Mouse (Mus musculus) hindbrain, embryonic 10.5 days (tissue): ENCODE data around the gene Cacng5. TPM values are rescaled to one million over a fixed set of nuclear protein-coding genes. Genes with fewer than 3 reads are reported as not detected.
A peak's percentile ranks its signal among the peaks of the same experiment; 100 is the strongest.

Experiments used
- DNase-seq: peaks from one replicate; pipeline ENCODE4 v3.0.0-alpha.2; 2017; ENCODE audit warnings: low spot score
- H3K27ac ChIP-seq: fragments of 300-500 bp; sonication (generic); 2 replicates; pipeline ENCODE4 v1.5.1; 2016; ENCODE audit warnings: mild to moderate bottlenecking, moderate library complexity
- H3K27me3 ChIP-seq: fragments of 300-500 bp; sonication (generic); 2 replicates; pipeline ENCODE4 v1.6.1; 2016; ENCODE audit warnings: mild to moderate bottlenecking; ENCODE audit not compliant: poor library complexity, insufficient read depth, severe bottlenecking
- H3K36me3 ChIP-seq: fragments of 300-500 bp; sonication (generic); 2 replicates; pipeline ENCODE4 v1.6.1; 2016; ENCODE audit warnings: mild to moderate bottlenecking, moderate library complexity
- H3K4me1 ChIP-seq: fragments of 300-500 bp; sonication (generic); replicated peaks from 2 replicates; pipeline ENCODE4 v1.6.1; 2016; ENCODE audit warnings: mild to moderate bottlenecking
- H3K4me3 ChIP-seq: fragments of 300-500 bp; sonication (generic); 2 replicates; pipeline ENCODE4 v1.5.1; 2016; ENCODE audit warnings: mild to moderate bottlenecking, moderate library complexity
- H3K9me3 ChIP-seq: fragments of 300-500 bp; sonication (generic); 2 replicates; pipeline ENCODE4 v1.6.1; 2016; ENCODE audit warnings: mild to moderate bottlenecking, moderate library complexity
- WGBS: fragments of 180-500 bp; shearing (Covaris S2); methylation state at CpG from one replicate; pipeline ENCODE4 v1.1.7; 2016; 5-methylcytosine and 5-hydroxymethylcytosine counted together
- polyA plus RNA-seq: library from polyadenylated mRNA; unstranded; fragments of >200 nt; fragmentation: Nextera tagmentation; extraction: Ambion mirVana; gene quantifications from 2 replicates; pipeline ENCODE4 v1.2.1, GENCODE M21; 2016

Gene Cacng5
- polyA plus RNA-seq, 1 experiment from 2014 or later: 1.2 TPM

GRCm38 (mm10) chr11:107919852-107920508, 5.1 kb upstream of the Cacng5 start:
- H3K36me3 ChIP-seq: no peaks in the 10 kb centered on the region
- H3K9me3 ChIP-seq: no peaks in the 10 kb centered on the region
- peak; percentile 18 for DNase-seq
- no peak overlapping the region for H3K27ac ChIP-seq
- no peak overlapping the region for H3K4me3 ChIP-seq
- H3K4me1 ChIP-seq: peaks cover 11% of the 10 kb centered on the region
- 48% methylated on average over 16 of the region's 16 CpGs for WGBS
- H3K27me3 ChIP-seq: peaks cover 21% of the 10 kb centered on the region

DNA sequence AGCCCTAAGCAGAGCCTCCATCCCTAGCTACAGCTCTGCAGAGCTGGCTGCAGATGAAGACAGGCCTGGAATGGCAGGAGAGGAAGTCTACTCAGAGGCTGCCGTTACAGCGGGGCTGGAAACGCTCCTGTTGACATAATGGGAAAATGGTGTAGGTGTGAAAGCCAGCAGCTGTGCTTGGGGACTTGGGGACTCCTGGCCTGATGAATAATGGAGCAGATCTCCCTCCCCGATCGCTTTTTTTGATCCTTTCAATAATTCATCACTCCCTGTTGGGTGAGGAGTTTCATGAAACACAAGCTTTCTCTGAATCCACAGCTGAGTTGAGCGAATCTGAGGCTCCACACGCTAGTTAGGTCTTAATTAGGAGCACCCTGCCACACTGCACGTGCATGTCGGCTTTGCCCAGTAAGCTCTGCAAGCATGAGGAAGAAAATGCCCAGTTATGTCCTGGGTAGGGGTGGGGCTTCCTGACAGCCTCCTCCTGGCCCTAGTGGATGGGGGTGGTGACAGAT, 2.9 kb upstream of the Cacng5 start:
- no peaks in the 10 kb centered on the region for H3K9me3 ChIP-seq
- peaks cover 21% of the 10 kb centered on the region for H3K4me1 ChIP-seq
- H3K4me3 ChIP-seq: no peak overlapping the region
- 62% methylated on average over 9 of the region's 9 CpGs for WGBS
- H3K27ac ChIP-seq: no peak overlapping the region
- no peaks in the 10 kb centered on the region for H3K36me3 ChIP-seq
- no peak for DNase-seq
- peaks cover 43% of the 10 kb centered on the region for H3K27me3 ChIP-seq

DNA sequence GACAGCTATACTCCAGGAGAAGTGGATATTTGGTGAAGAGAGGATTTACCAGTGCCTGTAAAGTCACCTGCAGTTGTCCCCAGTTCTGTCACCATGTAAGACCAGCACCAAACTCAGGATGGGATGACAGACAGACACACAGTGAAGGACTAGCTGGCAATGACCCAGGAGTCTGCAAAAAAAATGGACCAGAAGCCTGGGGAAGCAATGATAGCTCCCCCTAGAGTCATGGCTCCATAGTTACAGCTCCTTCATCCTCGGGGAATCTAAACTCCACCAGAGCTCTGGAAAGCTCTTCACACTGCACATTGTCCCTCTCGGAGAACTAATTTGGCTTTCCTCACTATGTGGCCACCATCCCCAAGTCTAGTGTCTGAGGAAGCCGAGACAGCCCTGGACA, 1.5 kb downstream of the Cacng5 start:
- H3K4me3 ChIP-seq: no peak overlapping the region
- no peak for DNase-seq
- H3K36me3 ChIP-seq: no peaks in the 10 kb centered on the region
- H3K4me1 ChIP-seq: peaks cover 20% of the 10 kb centered on the region
- H3K27ac ChIP-seq: no peak overlapping the region
- 59% methylated on average over 3 of the region's 3 CpGs for WGBS
- H3K9me3 ChIP-seq: peaks cover 8% of the 10 kb centered on the region; the same call in 1 of the 2 replicates
- H3K27me3 ChIP-seq: peaks cover 45% of the 10 kb centered on the region

DNA sequence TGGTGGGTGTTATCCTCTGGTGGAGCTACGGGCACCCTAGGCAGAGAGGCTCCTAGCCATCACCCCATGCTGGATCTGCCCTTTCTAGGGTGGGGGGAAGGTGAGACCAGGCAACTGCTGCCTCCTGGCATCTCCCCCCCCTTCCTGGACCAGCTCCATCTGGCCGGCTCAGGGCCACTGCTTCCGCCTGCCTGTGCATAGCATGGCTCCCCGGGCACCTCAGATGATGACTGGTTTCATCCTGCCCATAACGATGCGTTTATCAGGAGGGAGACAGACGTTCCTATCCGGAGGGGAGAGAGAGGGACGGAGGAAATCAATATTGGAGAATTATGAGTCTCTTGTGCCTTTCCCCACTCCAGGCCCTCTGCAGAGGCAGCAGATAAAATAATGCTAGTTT, 9.5 kb downstream of the Cacng5 start:
- H3K27ac ChIP-seq: no peak overlapping the region
- H3K36me3 ChIP-seq: no peaks in the 10 kb centered on the region
- H3K27me3 ChIP-seq: no peaks in the 10 kb centered on the region
- H3K4me1 ChIP-seq: peaks cover 17% of the 10 kb centered on the region
- WGBS: 80% methylated on average over 9 of the region's 9 CpGs
- peaks cover 8% of the 10 kb centered on the region; the same call in 1 of the 2 replicates for H3K9me3 ChIP-seq
- no peak for DNase-seq
- H3K4me3 ChIP-seq: no peak overlapping the region

DNA sequence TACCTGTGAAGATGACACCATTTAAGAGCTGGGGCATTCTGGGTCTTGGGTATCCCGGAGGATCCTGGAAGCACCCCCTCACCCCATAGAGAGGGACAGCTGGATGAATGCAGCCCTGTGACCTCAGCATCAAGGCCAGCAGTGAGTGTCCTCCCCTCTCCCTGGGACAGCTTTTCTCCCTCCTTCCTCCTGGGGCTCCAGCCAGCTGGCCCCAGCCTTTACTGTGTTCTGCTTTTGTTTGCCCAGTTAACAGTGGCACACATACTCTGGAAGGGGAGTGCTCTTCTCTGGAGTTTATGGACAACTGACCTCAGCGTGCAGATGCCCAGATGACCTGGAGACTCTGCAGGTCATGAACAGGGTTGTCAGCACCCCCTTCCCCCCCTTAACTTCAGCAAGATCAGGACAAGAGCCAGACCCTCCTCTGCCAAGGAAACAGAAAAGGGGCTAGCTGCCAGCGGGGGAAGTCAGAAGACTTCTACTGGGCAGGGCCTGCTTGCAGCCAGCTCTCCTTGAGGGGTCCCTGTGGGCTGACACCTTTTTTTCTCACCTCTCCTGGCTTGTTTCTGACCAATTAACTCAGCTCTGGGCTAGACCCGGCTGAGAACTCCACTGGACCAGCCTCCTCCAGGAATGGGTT, 10.8 kb downstream of the Cacng5 start:
- Histone ChIP-seq H3K36me3 (no peaks in the 10 kb centered on the region), H3K4me3 (no peak overlapping the region), H3K27me3 (no peaks in the 10 kb centered on the region), H3K9me3 (no peaks in the 10 kb centered on the region), H3K4me1 (peaks cover 17% of the 10 kb centered on the region), H3K27ac (no peak overlapping the region; the same call in 1 of the 2 replicates)
- WGBS: 32% methylated on average over 4 of the region's 4 CpGs
- no peak for DNase-seq

DNA sequence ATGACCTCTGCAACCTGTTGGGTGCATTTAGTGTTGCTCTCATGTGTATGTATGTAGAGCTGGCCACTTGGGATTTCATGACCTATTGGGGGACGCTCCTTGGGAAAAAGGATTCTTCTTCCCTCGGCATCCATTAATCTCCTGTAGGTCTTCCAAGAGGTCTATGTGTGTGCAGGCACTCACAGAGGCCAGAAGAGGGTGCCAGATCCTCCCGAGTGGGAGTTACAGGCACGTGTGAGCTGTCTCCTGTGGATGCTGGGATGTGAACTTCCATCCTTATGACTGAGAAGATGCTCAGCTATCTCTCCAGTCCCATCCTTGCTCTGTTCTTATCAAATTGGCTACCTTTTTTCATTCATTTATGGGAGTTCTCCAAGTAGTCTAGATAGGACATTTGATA, 14.4 kb downstream of the Cacng5 start:
- Histone ChIP-seq H3K4me3 (no peak overlapping the region), H3K9me3 (no peaks in the 10 kb centered on the region), H3K4me1 (peaks cover 15% of the 10 kb centered on the region), H3K36me3 (no peaks in the 10 kb centered on the region), H3K27ac (no peak overlapping the region), H3K27me3 (no peaks in the 10 kb centered on the region)
- DNase-seq: peak; percentile 20
- 41% methylated on average over 4 of the region's 4 CpGs for WGBS

- H3K4me1 ChIP-seq: peaks cover under 1% of the 10 kb centered on the region; the same call in 1 of the 2 replicates
- 69% methylated on average over 2 of the region's 2 CpGs for WGBS
- H3K36me3 ChIP-seq: no peaks in the 10 kb centered on the region
- H3K9me3 ChIP-seq: no peaks in the 10 kb centered on the region
- no peak for DNase-seq
- no peaks in the 10 kb centered on the region for H3K27me3 ChIP-seq
- H3K27ac ChIP-seq: no peak overlapping the region
- no peak overlapping the region for H3K4me3 ChIP-seq
Observed at GRCm38 (mm10) chr11:107898698-107899097, 16.2 kb downstream of the Cacng5 start.

DNA sequence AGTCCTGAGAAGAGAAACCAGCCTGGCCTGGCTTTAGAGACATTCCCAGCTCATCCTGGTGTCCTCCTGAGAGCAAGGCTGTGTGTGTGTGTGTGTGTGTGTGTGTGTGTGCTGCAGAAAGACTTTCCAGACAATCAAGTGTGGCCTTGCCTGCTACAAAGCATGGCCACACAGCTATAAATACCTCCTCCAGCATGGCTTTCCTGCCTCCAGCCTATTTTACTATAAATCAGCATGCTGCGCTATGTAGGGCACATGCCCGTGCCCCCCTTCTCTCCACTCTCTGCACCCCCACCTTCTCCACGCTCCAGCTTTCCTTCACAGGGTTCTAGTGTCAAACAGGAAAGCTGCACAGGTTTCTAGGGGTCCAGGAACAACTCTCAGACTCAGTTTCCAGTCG, 19.2 kb downstream of the Cacng5 start:
- Histone ChIP-seq H3K4me3 (no peak overlapping the region), H3K27me3 (no peaks in the 10 kb centered on the region), H3K4me1 (no peaks in the 10 kb centered on the region), H3K27ac (no peak overlapping the region), H3K9me3 (no peaks in the 10 kb centered on the region), H3K36me3 (no peaks in the 10 kb centered on the region)
- 74% methylated on average over 4 of the region's 4 CpGs for WGBS
- no peak for DNase-seq

DNA sequence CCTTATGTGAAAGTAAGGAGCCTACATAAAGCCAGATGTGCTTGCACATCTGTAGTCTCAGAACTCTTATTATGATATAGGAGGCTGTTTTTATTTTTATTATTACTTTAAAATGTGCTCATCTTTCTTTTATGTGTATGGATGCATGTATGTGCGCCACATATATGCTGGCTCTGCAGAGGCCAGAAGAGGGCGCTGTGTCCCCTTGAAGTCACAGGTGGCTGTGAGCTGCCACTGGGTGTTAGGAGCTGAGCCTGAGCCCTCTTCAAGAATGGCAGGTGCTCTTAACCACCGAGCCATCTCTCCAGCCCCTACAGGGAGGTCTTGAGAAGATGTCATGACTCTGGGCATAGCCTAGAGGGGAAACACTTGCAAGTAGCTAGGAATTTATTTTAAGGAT, 23.5 kb downstream of the Cacng5 start:
- Histone ChIP-seq H3K4me1 (no peaks in the 10 kb centered on the region), H3K9me3 (no peaks in the 10 kb centered on the region), H3K27me3 (no peaks in the 10 kb centered on the region), H3K36me3 (no peaks in the 10 kb centered on the region), H3K27ac (no peak overlapping the region), H3K4me3 (no peak overlapping the region)
- 78% methylated on average over 3 of the region's 3 CpGs for WGBS
- DNase-seq: no peak

DNA sequence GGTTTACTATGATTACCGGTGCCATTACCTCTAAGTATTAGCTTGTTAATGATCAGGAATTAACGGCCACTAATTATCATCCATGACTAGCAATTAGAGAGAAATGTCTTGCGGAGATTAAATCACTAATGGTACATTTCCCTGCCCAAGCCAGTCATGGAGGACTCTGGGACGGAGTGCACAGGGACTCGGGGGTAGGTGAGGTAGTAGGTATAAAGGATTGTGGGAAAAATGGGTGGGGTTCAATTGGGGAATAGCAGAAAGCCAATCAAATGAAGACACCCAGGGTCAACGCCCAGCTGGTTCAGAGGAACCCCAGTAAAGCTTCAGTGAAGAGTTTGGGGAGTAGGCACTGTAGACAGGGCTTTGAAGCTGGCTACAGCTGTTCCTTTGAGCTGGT, 27.5 kb downstream of the Cacng5 start:
- Histone ChIP-seq H3K9me3 (no peaks in the 10 kb centered on the region), H3K27me3 (no peaks in the 10 kb centered on the region), H3K27ac (no peak overlapping the region), H3K36me3 (no peaks in the 10 kb centered on the region), H3K4me1 (no peaks in the 10 kb centered on the region), H3K4me3 (no peak overlapping the region)
- 92% methylated on average over 6 of the region's 6 CpGs for WGBS
- no peak for DNase-seq

DNA sequence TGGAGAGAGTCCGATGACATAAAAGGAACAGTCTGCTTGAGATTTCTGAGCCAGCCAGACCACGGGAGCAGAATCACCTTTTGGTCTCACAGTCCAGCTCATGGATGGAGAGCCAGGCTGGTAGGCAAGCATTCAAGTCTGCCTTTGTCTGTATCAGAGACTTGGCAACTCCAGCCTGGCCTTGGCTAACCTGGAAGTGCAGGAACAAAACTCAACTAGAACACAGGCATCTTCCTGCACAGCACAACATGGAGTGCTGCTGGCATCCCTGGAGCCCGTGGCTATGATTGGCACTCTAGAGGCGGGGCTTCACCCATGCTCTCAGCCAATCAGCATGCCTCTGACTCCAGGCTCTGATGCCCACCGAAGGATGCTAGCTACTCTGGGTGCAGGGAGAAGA, 38.0 kb downstream of the Cacng5 start:
- DNase-seq: no peak
- H3K4me3 ChIP-seq: no peak overlapping the region
- no peaks in the 10 kb centered on the region for H3K4me1 ChIP-seq
- H3K27me3 ChIP-seq: no peaks in the 10 kb centered on the region
- no peak overlapping the region for H3K27ac ChIP-seq
- H3K36me3 ChIP-seq: no peaks in the 10 kb centered on the region
- 72% methylated on average over 5 of the region's 5 CpGs for WGBS
- no peaks in the 10 kb centered on the region for H3K9me3 ChIP-seq

GRCm38 (mm10) chr11:107875861-107876494, 38.9 kb downstream of the Cacng5 start:
- Histone ChIP-seq H3K4me3 (no peak overlapping the region), H3K4me1 (no peaks in the 10 kb centered on the region), H3K9me3 (no peaks in the 10 kb centered on the region), H3K36me3 (no peaks in the 10 kb centered on the region), H3K27ac (no peak overlapping the region), H3K27me3 (no peaks in the 10 kb centered on the region)
- DNase-seq: no peak
- 88% methylated on average over 18 of the region's 18 CpGs for WGBS

DNA sequence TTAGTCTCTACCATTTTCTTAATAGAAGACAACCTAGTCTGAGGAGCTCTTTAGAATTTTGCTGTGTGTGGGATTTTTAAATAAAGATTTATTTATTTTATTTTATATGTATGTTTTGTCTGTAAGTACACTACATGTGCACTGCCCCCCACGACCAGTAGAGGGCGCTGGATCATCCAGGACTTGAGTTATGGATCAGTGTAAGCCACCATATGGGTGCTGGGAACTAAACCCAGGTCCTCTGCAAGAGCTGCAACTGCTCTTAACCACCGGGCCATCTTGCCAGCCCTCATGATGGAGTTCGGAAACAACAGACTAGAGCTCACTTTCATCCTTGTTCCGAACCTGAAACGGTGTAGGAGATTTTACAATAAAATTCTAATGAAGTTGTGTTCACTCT, 42.1 kb downstream of the Cacng5 start:
- H3K9me3 ChIP-seq: no peaks in the 10 kb centered on the region
- no peaks in the 10 kb centered on the region for H3K27me3 ChIP-seq
- peaks cover under 1% of the 10 kb centered on the region; the same call in 1 of the 2 replicates for H3K4me1 ChIP-seq
- DNase-seq: no peak
- H3K4me3 ChIP-seq: no peak overlapping the region
- H3K27ac ChIP-seq: no peak overlapping the region
- H3K36me3 ChIP-seq: no peaks in the 10 kb centered on the region
- 69% methylated on average over 6 of the region's 6 CpGs for WGBS
